Mouse (Mus musculus) left cerebral cortex, postnatal 4 days (tissue): ENCODE data around the gene Atp13a3. TPM values are rescaled to one million over a fixed set of nuclear protein-coding genes. Genes with fewer than 3 reads are reported as not detected.
"Not testable (repeated sequence)": the region's sequence is repeated elsewhere in the genome, so short reads cannot be mapped to it uniquely, and the experiment has no call there.

Experiments
- DNase-seq: peaks from one replicate; pipeline ENCODE4 v3.0.0-alpha.2; 2022
- intact Hi-C: fragments of 180-260 bp; cut with DNase I; formaldehyde crosslinking; loops from one replicate; pipeline ENCODE4 v1.15.1; 2025
- total RNA-seq, 2 experiments: library from RNA; stranded (reverse); gene quantifications; 2 replicates each; pipeline ENCODE4 v1.2.3; 2021

The Atp13a3 gene
- 10 to 100 TPM; 75.4 to 83.1 TPM for total RNA-seq

DNA sequence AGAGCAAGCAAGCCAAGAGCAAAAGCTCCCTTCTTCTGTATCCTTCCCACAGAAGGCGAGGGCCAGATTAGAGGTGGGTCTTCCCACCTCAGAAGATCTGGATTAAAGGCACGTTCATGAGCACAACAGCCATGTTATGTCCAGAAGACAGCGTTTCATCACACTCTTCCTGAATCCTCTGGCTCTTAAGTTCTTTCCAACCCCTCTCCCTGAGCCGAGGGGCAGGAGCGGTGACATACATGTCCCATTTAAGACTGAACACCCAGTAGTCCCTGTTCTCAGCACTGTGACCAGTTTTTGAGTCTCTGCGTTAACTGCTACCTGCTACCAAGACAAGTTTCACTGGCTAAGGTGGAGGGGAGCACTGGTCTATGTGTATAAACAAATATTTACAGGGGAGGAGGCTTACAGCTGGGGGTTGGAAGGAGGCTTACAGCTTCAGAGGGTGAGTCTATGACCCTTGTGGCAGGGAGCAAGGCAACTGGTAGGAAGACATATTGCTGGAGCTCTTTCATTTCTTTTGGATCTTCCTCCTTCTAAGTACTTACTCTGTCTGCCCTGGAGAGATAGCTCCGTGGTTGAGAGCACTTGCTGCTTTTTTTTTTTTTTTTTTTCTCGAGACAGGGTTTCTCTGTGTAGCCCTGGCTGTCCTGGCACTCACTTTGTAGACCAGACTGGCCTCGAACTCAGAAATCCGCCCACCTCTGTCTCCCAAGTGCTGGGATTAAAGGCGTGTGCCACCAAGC is at the start of gene Atp13a3:
Atp13a3 (minus strand) TSS at position 51 of the 746 bp plus-strand sequence.
- DNase-seq = no peak
- intact Hi-C loops = no loop called here

DNA sequence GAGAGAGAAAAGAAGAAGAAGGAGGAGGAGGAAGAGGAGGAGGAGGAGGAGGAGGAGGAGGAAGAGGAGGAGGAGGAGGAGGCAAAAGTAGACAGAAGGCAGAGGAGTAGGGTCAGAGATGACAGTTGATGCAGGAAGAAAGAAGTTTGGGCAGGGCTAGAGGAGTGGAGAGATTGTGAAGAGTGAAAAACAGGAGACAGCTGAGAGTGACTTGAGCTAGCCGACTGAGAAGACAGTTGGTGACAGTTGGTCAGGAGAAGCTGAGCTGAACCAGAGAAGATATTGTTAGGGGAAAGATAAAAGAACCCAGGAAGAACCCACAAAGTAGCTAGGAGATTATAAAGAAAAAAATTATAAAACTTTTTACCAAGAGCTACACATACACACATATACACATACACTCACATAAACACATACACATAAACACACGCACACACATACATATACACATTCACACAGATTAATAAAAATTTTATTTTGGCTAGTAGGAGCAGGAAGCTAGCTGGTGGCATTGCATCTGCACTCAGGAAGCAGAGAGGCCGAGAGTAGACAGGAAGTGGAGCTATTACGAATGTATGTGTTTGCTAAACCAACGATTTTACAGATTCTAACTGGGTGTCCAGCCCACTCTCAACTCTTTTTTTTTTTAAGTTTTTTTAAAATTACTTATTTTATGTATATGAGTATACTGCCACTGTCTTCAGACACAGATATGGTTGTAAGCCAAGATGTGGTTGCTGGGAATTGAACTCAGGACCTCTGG is 47.6 kb upstream of the Atp13a3 start:
- DNase-seq = no peak

DNA sequence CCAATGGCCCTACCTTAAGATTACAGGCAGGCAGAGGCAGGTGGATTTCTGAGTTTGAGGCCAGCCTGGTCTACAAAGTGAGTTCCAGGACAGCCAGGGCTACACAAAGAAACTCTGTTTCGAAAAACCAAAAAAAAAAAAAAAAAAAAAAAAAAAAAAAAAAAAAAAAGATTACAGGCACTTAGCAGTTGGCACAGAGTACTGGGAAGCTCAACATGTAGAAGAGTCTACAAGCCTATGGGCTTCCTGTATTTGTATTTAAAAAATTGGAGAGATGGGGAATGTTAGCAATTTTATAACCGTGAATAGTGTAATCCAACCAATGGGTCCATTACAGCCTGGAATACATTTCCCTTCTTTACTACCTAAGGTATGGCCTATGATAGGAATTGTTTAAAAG is 45.4 kb upstream of the Atp13a3 start:
- intact Hi-C loops, DNase-seq: not testable (repeated sequence)

More for the DNA sequence above, 47.6 kb upstream of the Atp13a3 start:
- intact Hi-C loops = no loop called here

DNA sequence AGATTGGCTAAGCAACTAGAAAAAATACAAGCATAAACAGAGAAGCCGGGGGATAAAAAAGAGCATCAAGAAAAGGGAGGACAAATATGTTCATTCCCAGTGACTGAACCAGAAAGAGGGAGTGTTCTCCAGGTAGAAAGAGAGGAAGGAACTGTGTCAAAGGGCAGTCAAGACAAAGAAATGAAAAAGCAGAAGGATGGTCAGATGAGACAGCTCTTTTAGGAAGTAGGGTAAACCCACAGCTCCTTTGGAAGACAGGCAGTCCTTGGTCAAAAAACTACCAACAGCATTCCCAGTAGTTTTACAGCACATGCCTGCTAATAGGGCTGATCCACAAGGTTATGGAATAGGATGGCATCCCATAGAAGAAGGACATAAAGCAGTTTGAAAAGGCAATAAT is 43.2 kb upstream of the Atp13a3 start:
- DNase-seq = no peak
- intact Hi-C loops = no loop called here

DNA sequence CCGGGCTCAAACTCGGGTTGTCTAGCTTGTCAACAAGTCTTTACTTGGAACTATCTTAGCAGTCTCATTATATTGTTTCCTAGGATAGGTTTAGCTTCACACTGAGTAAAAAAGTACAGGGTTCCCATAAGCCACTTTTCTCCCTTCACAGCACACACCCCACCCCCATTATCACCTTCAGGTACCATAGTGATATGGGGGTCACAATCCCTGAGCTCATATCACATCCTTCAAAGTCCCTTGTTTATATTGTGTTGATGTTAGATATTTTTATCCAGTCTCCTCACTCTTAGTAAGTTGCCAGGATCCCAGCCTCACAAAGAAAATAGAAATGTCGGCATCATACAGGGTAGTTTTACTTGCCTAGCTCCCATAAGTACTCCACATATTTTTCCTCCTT is 42.4 kb upstream of the Atp13a3 start:
- intact Hi-C loops = no loop called here
- no peak for DNase-seq

DNA sequence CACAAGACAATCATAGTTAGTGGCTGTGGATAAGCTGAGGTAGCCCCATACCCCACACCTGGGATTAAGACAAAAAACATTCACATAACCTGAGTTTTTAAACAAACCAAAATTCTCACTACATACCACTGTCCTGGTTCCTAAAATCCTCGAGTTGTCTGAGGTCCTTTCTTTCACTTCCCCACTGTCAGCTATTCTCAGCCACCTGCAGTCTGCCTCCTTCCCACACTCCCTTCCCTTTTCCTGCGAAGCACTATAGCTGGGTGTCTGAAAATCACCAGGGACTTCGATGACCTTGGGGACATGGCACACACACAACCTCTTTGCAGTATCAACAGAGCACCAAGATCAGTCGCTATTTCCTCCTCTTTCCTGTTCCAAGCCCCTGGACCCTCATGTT is 41.9 kb upstream of the Atp13a3 start:
- intact Hi-C loops = no loop called here
- DNase-seq = no peak

DNA sequence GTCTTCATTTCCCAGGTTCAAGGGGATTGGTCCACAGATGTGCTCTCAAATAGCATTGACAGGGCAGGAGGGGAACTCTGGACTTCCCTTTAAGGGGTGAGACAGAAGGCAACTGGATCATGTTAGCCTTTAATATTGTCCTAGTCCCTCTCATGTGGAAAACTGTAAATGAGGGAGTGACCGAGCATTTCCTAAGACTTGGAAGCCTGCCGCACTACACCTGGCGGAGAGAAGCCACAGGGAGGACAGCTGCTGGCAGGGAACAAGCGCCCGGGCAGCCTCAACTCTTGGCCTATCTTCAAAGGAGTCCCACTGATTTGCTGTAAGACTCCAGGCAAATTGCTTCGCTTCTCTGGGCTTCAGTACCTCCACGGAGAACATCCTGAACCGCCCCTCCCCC is 37.6 kb upstream of the Atp13a3 start:
- peak; percentile 34 for DNase-seq
- intact Hi-C loops = no loop called here

DNA sequence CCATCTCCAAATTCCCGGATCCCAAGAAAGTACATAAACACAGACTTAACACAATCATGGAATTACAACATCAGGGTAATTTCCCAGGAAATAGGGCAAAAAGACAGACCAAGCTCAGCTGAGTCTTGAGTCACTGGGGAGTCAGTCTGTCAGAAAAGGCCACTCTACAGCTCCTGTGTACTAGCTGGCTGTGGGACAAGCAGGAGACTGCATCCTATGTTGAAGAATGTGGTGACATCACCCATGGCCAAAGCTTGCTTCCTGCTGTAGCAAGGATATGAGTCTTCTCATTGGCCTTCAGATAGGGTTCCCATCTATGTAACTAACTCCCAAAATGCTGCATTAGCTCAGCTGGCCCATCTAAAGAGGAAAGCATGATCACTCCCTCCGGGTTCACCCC is 36.7 kb upstream of the Atp13a3 start:
- DNase-seq = no peak
- intact Hi-C loops = no loop called here

DNA sequence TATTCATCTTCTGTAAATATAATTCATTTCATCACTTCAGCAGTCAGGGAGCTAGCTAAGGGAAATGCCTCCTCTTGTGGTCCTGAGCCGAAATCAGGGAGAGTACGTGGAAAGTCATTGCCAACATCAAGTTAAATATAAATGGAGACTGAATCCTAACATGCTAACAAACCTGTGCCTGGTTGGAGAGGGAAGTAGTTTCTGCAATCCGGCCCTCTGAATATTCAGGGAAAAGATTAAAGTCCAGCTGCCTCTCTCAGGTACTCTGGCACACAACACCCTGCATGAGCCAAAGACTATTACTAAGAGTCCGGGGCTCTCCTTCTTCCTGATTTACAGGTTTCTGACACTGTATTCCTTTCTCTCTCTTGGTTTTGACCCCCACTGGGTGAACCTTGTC is 35.6 kb upstream of the Atp13a3 start:
- DNase-seq = no peak
- intact Hi-C loops = no loop called here

DNA sequence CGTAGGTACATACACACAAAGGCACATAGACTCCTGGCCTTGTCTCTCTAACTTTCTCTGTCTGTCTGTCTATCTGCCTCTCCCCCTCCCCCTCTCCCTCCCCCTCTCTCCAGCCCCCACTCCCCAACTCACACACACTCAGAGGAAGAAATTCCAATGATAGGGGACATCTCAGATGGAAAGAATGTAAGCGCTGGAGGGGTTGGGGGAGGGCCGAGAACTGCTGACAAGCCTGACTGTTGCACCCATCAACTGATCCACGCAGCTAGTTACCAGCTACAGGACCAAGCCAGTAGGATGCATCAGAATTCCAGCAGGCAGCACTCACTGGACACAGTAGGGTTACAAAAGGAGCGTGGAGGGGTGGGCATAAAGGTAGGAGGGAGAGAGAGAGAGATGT is 34.1 kb upstream of the Atp13a3 start:
- no peak for DNase-seq
- intact Hi-C loops = no loop called here

DNA sequence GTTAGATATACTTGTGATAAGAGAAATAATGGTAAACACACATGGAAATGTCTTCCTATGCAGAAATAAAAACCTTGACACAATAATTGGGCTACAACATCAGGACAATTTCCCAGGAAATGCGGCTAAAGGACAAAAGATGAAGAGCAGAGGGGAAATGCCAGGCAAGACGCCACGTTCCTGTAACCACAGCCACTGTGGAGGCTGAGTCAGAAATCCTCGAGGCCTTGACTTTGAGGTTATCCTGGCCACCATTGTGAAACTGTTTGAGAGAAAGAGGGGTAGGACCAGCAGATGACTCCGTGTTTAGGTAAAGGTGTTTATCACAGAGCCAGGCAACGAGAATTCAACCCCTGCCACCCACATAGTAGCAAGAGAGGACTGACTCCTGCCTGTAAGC is 33.6 kb upstream of the Atp13a3 start:
- DNase-seq = no peak
- intact Hi-C loops = no loop called here

DNA sequence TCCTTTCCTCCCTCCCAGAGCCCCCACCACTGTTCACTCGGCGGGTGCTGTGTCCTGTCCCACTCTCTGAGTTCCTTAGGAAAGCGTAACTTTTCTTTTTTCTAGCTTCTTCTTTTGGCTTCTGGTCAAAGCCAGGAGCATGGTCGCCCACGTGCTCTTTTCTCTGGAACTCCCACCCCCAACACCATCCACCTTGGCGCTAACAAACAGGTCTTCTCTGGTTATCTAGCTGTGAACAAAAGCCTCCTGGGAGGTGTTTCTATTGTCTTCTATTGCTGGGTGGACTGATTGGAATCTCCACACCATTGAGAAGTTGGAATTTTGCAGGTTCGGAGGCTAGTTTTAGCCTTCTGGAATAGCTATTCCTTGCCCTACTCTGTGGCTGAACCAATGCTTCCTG is 30.5 kb upstream of the Atp13a3 start:
- no peak for DNase-seq
- intact Hi-C loops = no loop called here

DNA sequence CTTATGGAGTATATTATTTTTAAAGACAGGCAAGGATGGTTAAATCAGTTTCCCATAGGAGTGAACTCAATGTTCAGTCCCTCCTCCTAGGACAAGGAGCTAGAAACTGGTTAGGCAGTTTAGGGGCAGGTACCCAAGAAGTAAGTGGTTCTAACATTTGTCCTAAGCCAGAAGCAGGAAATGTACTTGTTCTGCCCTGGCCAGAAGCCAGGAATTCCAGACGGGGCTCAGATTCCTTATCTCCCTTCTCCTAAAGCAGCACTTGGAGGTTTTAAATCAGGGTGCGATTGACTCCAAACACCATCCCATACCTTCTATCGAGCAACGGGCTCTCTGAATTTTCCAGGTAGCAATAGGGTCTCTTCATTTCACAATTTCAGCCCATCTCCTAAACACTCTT is 29.6 kb upstream of the Atp13a3 start:
- intact Hi-C loops = no loop called here

DNA sequence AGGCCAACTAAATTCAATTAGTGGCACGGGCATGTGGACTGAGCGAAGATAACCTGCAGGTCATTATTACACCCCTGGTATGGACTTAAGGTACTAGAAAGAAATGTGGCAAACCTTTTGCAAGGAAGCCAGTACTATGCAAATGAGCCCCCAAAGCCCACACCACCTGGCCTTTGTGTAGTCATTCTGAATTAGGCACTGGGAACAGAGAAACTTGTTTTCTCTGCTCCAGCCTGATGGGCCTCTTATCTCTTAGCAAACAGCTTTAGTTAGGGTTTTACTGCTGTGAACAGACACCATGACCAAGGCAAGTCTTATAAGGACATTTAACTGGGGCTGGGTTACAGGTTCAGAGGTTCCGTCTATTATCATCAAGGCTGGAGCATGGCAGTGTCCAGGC is 27.4 kb upstream of the Atp13a3 start:
- intact Hi-C loops = no loop called here
- no peak for DNase-seq

More for the DNA sequence above, 29.6 kb upstream of the Atp13a3 start:
- no peak for DNase-seq

DNA sequence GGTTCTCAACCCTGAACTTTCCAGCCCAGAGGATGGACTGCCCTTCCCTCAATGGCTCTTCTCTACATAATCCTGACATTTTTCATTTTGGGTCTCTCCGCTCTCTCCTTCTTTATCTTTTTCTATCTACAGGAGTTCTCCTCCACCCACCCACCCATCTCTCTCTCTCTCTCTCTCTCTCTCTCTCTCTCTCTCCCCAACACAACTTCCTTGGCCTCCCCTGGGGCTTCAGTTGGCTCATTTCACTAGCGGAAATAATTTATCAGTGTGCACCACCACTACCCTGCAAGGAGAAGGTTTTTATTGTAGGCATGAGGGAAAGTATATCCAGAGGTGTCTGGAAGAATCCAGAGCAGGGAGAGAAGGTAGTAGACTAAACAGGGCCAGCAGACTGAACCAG is 26.3 kb upstream of the Atp13a3 start:
- DNase-seq = no peak
- intact Hi-C loops = no loop called here

DNA sequence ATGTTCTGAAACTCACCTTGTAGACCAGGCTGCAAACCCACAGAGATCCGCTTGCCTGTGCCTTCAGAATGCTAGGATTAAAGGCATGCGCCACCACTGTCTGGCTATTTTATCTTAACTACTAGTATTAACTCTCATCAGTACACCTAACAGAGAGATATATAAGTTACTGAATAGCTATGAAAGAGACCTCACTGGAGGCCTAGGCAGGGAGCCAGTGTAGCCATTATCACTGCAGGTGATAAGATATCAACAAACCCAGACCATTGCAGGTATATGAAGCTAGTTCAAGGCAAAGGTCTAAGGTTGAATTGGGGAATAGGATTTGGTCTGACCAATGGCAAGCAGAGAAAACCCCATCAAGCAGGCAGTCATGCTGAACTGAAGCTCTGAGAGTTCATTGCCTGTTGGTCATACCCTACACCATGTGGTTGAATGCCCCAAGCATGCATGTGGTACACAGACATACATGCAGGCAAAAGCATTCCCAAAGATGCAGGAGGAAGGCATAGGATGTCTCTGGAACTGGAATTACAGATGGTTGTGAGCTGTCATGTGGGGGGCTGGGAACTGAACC is 24.8 kb upstream of the Atp13a3 start:
- no peak for DNase-seq
- intact Hi-C loops = no loop called here

DNA sequence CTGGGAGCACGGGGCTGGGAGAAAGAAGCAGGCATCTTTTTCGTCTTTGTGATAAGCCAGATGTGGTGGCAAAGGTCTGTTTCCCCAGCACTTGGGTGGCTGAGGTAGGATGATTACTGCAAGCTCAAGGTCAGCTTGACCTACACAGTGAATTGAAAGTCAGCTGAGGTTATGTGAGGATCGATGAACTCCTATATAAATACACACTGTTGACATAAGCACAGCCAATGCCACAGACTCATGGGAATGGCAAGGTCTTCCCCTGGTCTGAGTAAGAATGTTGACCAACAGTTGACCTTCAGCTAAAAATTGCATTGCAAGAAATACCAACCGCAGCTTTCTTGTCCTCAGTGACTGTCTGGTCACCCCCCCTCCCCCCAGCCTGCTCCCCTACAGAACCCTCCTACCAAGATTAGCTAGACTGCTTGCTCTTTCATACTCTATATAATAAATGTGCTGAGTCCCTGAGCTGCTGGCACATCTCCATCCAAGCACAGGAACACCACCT is 23.0 kb upstream of the Atp13a3 start:
- no peak for DNase-seq
- intact Hi-C loops = no loop called here

DNA sequence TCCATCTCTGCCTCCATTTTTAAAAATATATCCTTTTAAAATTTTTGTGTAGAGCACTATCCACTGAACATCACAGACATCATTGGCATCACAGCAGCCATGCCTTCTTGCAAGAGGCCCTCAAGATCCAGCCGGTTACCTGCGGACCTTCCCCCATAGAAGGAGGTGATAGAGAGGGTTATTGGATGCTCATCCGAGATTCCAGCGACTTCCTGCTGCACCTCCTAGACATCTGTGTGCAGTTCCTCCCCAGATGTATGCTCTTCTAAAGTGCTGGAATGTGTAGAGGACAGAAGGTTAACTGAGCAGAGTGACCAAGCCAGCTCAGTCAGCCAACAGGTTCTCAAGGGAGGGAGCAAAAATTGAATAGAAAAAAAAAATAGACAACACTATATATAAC is 21.7 kb upstream of the Atp13a3 start:
- DNase-seq = no peak
- intact Hi-C loops = no loop called here

DNA sequence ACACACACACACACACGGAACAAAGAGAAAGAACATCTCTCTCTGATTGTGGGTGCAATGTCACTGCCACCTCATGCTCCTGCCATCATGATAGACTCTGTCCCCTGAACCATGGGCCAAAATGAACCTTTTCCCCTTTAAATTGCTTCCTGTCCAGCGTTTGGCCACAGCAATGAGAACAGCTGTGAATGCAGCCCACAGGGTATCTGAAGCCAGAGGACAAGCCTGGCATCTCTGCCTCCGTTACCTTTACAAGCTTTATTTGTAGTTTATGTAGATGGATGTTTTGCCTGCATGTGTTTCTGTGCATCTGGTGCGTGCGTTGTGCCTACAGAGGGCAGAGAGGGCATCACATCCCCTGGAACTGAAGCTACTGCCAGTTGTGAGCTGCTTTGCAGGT is 21.2 kb upstream of the Atp13a3 start:
- intact Hi-C loops = no loop called here
- no peak for DNase-seq

DNA sequence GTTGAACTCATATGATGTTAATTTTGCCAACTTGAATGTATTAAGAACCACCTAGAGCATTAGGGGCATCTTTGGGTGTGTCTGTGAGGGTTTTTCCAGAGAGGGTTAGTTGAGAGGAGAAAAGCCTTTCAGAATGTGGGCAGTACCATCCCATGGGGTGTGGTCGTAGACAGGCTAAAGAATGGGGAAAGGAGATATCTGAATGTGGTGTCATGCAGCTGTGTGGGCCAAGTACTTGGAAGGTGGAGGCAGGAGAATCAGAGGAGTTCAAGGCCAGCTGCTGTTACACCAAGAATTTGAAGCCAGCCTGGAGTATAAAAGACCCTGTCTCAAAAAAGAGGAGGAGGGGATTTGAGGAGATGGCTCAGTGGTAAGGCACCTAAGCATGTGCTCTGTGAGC is 20.2 kb upstream of the Atp13a3 start:
- no peak for DNase-seq
- intact Hi-C loops = no loop called here

DNA sequence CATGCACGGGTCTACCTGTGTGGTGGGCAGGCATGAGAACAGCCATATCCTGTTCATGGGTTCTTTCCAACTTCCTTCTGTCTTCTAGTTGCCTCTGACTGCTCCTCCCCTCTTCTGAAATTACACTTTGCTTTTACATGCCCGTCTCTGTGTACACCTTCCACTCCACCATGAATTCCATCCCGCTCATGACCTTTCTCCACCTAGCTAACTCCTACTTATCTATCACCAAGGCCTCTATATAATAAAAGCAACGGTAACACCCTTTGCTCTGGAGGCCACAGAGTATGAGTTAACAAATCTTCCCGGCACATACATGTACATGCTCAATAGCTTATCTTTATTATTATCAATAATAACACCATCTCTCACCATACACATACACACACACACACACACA is 18.3 kb upstream of the Atp13a3 start:
- no peak for DNase-seq
- intact Hi-C loops = no loop called here

DNA sequence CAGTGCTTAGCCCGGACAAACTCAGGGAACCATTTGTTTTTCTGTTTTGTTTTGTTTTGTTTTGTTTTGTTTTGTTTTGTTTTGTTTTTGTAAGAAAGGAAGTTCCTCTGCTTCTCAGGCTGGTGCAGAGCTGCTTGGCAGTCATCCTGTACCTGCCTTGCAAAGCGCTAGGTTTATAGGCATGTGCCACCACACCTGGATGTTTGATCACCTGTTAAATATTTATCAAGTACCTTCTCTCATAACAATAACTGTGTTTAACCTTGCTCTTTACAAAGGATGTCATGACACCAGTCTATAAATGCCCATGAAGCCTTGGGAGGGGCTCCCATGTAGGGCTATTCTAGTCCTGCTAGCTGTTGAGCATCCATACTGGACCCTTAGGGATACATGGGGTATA is 10.9 kb upstream of the Atp13a3 start:
- DNase-seq = no peak
- intact Hi-C loops = no loop called here
